Mouse (Mus musculus) embryo, embryonic 11 days (tissue): Measurements from ENCODE around the gene Tceal8.

Experiments used
- DNase-seq: peaks from one replicate; pipeline ENCODE4 v3.0.0-alpha.2; 2015

Gene Tceal8

GRCm38 (mm10) chrX:136127038-136127743, 45.0 kb downstream of the Tceal8 start:
- peak; percentile 23 for DNase-seq
